8 mouse cellular contexts compared by ENCODE assay signal in the genomic region with DNA sequence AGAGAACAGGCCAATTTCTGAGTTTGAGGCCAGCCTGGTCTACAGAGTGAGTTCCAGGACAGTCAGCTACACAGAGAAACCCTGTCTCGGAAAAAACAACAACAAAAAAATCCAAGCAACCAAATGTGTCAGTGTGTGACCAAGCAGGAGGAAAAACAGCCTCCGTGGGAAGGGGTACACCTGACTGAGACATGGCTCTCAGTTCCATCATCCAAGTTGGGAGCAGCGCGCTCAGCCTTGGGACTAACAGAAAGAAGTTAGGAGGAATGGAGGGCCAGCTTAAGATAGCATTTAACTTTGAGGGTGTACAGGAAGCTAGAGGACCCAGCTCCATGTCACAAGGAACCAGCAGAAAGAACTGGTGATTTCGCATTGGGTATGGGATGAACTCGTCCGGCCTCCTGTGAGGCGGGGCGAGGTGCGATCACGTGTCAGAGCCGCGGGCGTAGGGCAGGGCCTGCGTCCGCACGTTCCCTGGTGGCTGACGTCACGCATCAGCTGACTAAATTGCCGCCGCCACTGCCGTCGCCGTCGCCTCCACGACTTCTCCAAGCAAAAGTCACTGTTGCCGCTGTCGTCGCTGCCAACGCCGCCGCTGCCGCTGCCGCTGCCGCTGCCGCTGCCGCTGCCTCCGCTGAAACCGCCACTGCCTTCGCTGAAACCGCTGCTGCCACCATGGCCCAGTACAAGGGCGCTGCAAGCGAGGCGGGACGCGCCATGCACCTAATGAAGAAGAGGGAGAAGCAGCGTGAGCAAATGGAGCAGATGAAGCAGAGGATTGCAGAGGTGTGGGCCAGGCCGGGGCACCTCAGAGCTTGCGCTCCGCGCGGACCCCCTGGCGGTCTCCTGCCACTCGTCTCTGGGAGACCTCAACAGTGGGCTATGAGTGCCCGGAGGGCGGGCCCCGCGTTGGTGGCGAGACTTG. TPM values are rescaled to one million over a fixed set of nuclear protein-coding genes. Genes with fewer than 3 reads are reported as not detected.
A peak's percentile ranks its signal among the peaks of the same experiment; 100 is the strongest.
DNase-seq lines count a peak whose midpoint lies in the region; ATAC-seq lines count a peak whose summit lies in the region.

Fam50a (plus strand) TSS at position 494 of the 925 bp plus-strand sequence.

- peaks cover 50% of the 10 kb centered on the region for H3K36me3 ChIP-seq in heart, embryonic 13.5 days
- peaks cover 59% of the 10 kb centered on the region for H3K36me3 ChIP-seq in liver, embryonic 12.5 days
- H3K36me3 ChIP-seq in splenic B cell, adult 2 months (ENCODE audit: control insufficient read depth, insufficient read depth, low read length, poor library complexity, severe bottlenecking): peaks cover 11% of the 10 kb centered on the region; the same call in 1 of the 2 replicates

- H3K9me3 ChIP-seq in heart, embryonic 13.5 days: no peaks in the 10 kb centered on the region
- no peaks in the 10 kb centered on the region for H3K9me3 ChIP-seq in liver, embryonic 12.5 days (replicated peaks)

- H3K4me1 ChIP-seq in heart, embryonic 13.5 days: peaks cover 12% of the 10 kb centered on the region; the same call in 1 of the 2 replicates
- H3K4me1 ChIP-seq in liver, embryonic 12.5 days: peaks cover 21% of the 10 kb centered on the region

- H3K4me3 ChIP-seq in heart, embryonic 13.5 days: peak within 1 kb of the TSS; percentile 71
- peak within 1 kb of the TSS; percentile 71 for H3K4me3 ChIP-seq in liver, embryonic 12.5 days

- WGBS in heart, embryonic 13.5 days: 10% methylated on average over 44 of the region's 59 CpGs
- WGBS in liver, embryonic 12.5 days (ENCODE audit: insufficient replicate concordance): 11% methylated on average over 59 of the region's 59 CpGs

- peak; percentile 77 to 82 for DNase-seq in CD8-positive naive resting alpha-beta T cell, adult 2 months (ENCODE audit: low read depth in 2 of 2, low spot score in 2 of 2)
- peak; percentile 69 for DNase-seq in c-Kit-negative CD71-positive TER-119-positive erythroid progenitor cells, embryonic 14.5 days (ENCODE audit: low read depth, low spot score)
- DNase-seq in fibroblast of lung, adult 2 months (ENCODE audit: low read depth): peak; percentile 65
- DNase-seq in kidney, postnatal 10 days: peak; percentile 94
- DNase-seq in naive thymus-derived CD4-positive, alpha-beta T cell, adult 2 months (ENCODE audit: low read depth): peak; percentile 91
- DNase-seq in splenic B cell, adult 2 months (ENCODE audit: low read depth, low spot score): peak; percentile 93

- H3K27me3 ChIP-seq in heart, embryonic 13.5 days (replicated peaks): no peaks in the 10 kb centered on the region
- 0 out of 2 replicates have a peak, but pooled peaks cover 3% of the 10 kb centered on the region for H3K27me3 ChIP-seq in liver, embryonic 12.5 days (replicated peaks)
- H3K27me3 ChIP-seq in splenic B cell, adult 2 months (ENCODE audit: control insufficient read depth, insufficient read depth, low read length, poor library complexity, severe bottlenecking): no peaks in the 10 kb centered on the region

- ATAC-seq in heart, embryonic 13.5 days (ENCODE audit: extremely low read depth, insufficient number of reproducible peaks, low FRiP score, low TSS enrichment): peak; percentile 93
- peak; percentile 95 for ATAC-seq in liver, embryonic 12.5 days

- H3K9ac ChIP-seq in heart, embryonic 13.5 days: peak within 1 kb of the TSS; percentile 91
- peak within 1 kb of the TSS; percentile 81 for H3K9ac ChIP-seq in liver, embryonic 12.5 days

- peak within 1 kb of the TSS; percentile 79 for H3K4me2 ChIP-seq in heart, embryonic 13.5 days
- H3K4me2 ChIP-seq in liver, embryonic 12.5 days: peak within 1 kb of the TSS; percentile 90

- H3K27ac ChIP-seq in heart, embryonic 13.5 days (replicated peaks): peak within 1 kb of the TSS; percentile 90
- peak within 1 kb of the TSS; percentile 88 for H3K27ac ChIP-seq in liver, embryonic 12.5 days

RNA-seq across cellular contexts. Expression of gene Fam50a, which starts in this region (rescaled TPM):
- polyA plus RNA-seq in heart, embryonic 13.5 days (2015; fragmentation: Nextera tagmentation; extraction: Ambion mirVana): 49.5 and 55.5 TPM in 2 replicates
- polyA plus RNA-seq in liver, embryonic 12.5 days (2016; fragmentation: Nextera tagmentation; extraction: Ambion mirVana): 44.3 and 44.5 TPM in 2 replicates

Comparison
In these comparisons a context has a peak if more than half of its experiments do, and no peak if none do; other contexts are left out.
1. Peak in every context shown above with its lines: DNase-seq, ATAC-seq, H3K4me3 ChIP-seq and H3K27ac ChIP-seq.